Mouse (Mus musculus): ENCODE results near the gene Tnfrsf14. TPM values are rescaled to one million over a fixed set of nuclear protein-coding genes. Genes with fewer than 3 reads are reported as not detected.
A peak's percentile ranks its signal among the peaks of the same experiment; 100 is the strongest.

The Tnfrsf14 gene
- polyA plus RNA-seq, 1 experiment from 2014 or later: 2.4 TPM

DNA sequence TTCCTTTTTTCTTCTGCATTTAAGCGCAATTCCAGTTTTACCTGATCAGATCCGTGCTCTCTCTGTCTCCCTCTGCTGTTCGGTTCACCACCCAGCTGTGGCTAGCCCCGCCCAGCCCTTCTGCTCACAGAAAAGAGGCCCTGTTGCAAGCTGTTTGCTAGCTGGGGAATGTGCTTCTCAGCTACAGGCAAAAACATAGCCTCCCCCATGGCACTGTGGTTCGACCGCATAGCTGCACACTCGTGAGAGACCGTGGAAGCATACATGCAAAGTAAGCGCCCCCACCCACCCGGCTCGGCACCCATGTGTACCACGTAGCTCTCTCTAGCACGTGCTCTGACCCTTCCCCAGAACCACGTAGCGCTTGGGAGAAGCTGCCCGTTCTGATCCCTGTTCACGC lies 20.5 kb downstream of the Tnfrsf14 start:
- Histone ChIP-seq H3K36me3 (no peaks in the 10 kb centered on the region), H3K4me3 (no peak overlapping the region), H3K27ac (peak overlapping the region; percentile 75; the same call in 1 of the 2 replicates), H3K9me3 (replicated peaks) (no peaks in the 10 kb centered on the region), H3K27me3 (ENCODE audit: low read depth, poor library complexity, severe bottlenecking) (no peaks in the 10 kb centered on the region), H3K4me1 (peaks cover 36% of the 10 kb centered on the region)
- DNase-seq (ENCODE audit: low spot score): peak; percentile 78
- 50% methylated on average over 17 of the region's 17 CpGs for WGBS

DNA sequence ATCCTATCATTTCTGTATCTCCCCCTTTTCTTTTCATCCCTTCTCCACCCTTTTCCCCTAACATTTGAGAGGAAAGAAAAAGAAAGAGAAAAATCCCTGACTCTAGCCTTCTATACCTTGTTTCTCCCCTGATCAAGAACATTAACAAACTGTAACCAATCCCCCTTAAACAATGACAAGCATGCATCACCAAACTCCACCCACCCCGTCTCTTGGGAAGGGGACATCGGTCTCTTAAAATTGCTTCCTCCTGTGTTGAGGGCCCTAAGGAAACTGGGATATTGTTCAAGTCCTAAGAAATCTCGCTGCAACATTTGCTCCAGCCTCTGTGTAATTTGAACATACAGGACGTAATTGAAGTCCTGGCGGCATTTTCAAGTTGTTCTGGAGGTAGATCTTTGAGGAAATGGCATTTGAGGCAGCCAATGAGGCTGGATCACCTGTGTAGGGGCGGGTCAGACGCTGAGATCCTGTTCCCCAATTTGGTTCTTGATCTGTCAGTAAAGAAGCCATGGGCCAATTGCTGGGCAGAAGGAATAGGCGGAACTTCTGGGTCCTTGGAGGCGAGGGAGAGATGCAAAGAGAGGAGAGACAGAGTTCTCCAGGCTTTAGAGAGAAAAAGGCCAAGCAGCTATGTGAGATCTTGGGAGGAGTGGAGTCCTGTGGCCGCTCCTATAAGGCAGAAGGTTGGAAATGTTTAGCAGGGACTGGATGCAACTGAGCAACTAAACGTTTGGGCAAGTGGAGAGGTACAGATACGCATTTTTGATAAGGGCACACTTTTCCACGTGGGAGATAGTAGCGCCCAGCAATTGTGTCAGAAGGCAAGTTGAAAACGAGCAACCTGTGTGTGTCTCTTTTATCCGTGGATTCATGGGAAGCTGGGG lies 23.9 kb downstream of the Tnfrsf14 start:
- WGBS: 2% methylated on average over 16 of the region's 16 CpGs

DNA sequence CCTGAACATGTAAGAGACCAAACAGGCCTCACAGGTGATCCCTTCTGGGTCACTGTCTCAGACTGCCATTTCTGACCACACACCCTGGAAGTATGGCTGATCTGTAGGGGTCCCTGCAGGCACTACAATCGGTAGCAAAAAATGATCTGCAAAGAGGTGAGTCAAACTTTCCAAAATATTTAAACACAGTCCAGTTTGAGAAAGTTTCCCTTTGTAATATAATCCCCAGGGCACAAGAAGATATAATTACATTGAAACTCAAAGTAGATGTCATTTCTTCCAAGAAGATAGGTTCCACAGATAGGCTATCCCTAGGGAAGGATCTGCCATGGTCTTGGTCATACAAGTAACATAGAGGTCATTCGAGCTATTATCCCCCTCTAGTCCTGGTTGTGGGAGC lies 26.0 kb downstream of the Tnfrsf14 start:
- Histone ChIP-seq H3K27me3 (ENCODE audit: low read depth, poor library complexity, severe bottlenecking) (0 out of 2 replicates have a peak, but pooled peaks cover 3% of the 10 kb centered on the region), H3K4me1 (peaks cover 37% of the 10 kb centered on the region), H3K4me3 (no peak overlapping the region), H3K9me3 (replicated peaks) (no peaks in the 10 kb centered on the region), H3K36me3 (no peaks in the 10 kb centered on the region), H3K27ac (no peak overlapping the region)
- WGBS: 83% methylated on average over 2 of the region's 2 CpGs
- DNase-seq (ENCODE audit: low spot score): no peak

More for the DNA sequence above, 23.9 kb downstream of the Tnfrsf14 start:
- Histone ChIP-seq H3K9me3 (replicated peaks) (no peaks in the 10 kb centered on the region), H3K27me3 (ENCODE audit: low read depth, poor library complexity, severe bottlenecking) (no peaks in the 10 kb centered on the region), H3K4me3 (peak overlapping the region; percentile 59), H3K36me3 (no peaks in the 10 kb centered on the region), H3K27ac (peak overlapping the region; percentile 78), H3K4me1 (peaks cover 23% of the 10 kb centered on the region)
- peak; percentile 74 for DNase-seq (ENCODE audit: low spot score)

DNA sequence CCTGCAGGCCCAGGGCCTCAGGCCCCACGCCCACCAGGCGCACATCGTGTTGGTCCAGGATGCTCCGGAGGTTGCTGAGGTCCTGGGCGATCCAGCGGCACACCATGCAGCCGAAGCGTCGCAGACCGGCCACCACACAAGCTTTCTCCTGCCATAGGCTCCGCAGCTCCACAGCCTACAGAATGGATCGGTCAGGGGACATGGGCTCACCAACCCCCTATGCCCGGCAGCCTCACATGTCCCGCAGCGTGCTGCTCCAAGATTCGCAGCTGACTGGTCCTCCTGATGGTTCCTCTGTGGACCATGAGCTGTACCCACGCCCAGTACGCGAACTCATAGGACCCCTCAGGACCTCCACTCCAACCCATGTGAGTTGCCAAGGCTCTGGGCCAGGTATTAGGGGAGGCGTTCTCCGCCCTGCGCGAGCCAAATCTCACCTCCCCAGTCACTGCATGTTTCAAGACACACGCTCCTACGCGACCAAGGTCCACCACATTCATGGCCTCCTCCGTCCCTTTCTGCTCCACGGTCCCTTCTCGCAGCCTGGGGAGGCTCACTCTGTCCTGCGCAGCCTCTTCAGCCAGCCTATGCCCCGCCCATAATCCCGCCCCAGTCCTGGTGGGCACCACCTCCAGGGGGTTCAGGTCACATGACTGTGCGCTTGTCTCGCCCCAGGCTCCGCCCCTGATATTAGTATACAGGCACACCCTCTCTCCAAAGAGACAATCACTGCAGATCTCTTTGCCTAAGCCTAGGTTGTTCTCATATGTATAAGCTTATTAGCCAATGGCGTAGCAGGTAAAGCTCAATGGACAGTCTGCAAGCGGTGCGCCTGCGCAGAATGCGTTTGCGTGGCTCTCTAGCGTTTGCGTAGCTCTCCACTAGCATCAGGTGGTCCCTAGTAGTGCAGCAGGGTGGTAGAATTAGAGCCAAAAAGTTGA lies 29.6 kb downstream of the Tnfrsf14 start, which contains the start of gene Fam213b:
Fam213b (minus strand) TSS at position 630 of the 941 bp plus-strand sequence.
- peak within 1 kb of the TSS; percentile 69 for H3K4me3 ChIP-seq
- no peaks in the 10 kb centered on the region for H3K36me3 ChIP-seq
- peak; percentile 92 for DNase-seq (ENCODE audit: low spot score)
- H3K27ac ChIP-seq: peak within 1 kb of the TSS; percentile 81
- H3K9me3 ChIP-seq (replicated peaks): no peaks in the 10 kb centered on the region
- peaks cover 29% of the 10 kb centered on the region for H3K4me1 ChIP-seq
- WGBS: 4% methylated on average over 43 of the region's 43 CpGs
- 0 out of 2 replicates have a peak, but pooled peaks cover 18% of the 10 kb centered on the region for H3K27me3 ChIP-seq (ENCODE audit: low read depth, poor library complexity, severe bottlenecking)

DNA sequence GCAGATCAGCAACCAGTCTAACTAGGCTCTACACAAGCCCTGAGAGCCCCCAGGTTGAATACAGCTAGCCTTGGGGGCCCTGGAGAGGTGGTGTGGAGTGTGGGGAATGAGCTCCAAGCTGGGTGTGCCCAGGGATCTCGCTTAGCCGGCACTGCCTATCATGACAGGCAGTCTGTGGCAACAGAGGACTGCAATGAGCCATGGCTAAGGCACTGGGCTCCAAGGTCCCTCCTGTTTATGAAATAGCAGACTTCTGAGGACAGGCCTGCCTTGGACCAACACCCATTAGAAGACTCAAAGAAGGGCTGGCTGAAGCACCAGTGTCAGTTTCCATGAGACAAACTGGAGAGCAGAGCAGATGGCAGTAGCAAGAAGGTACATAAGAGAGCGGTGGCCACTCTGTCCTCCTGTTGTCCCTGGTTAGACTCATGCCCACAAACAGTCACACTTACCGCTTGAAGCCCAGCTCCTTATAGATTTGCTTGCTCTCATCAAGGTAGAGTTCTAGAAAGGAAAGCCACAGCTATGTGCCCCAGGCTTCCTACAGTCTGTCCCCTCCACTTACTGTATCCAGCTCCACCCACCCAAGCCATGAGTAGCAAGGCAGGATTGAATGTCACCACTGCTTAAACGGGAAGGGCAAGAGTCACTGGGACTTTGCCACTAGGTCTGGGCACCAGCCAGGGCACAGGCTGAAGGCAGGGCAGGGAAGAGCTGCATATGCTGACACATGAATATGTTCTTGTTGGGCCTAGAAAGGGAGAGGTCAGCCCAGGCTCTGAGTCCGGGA lies 30.5 kb downstream of the Tnfrsf14 start:
- Histone ChIP-seq H3K9me3 (replicated peaks) (no peaks in the 10 kb centered on the region), H3K4me3 (peak overlapping the region; percentile 69), H3K27ac (peak overlapping the region; percentile 81; the same call in 1 of the 2 replicates), H3K36me3 (no peaks in the 10 kb centered on the region), H3K27me3 (ENCODE audit: low read depth, poor library complexity, severe bottlenecking) (0 out of 2 replicates have a peak, but pooled peaks cover 18% of the 10 kb centered on the region), H3K4me1 (peaks cover 29% of the 10 kb centered on the region)
- DNase-seq (ENCODE audit: low spot score): no peak
- WGBS: 66% methylated on average over 6 of the region's 6 CpGs

DNA sequence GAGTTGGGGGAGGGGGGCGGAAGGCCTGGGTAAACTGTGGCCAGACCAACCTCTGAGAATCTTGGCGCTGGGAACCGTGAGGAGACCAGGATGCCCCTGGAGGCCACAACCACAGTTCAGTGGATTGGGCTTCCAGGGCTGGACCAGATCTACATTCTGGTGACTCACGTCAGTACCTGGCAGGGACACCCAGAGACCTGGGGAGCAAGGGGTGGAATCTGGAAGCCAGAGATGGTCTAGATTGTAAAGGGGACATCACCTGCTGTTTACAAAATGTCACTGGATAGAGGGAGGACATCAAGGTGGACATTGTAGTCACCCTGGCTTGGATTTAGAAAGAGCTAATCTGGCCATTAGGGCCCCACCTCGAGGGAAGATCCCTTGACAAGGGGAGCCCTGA lies 32.8 kb downstream of the Tnfrsf14 start:
- Histone ChIP-seq H3K9me3 (replicated peaks) (no peaks in the 10 kb centered on the region), H3K4me1 (peaks cover 29% of the 10 kb centered on the region), H3K4me3 (no peak overlapping the region), H3K36me3 (no peaks in the 10 kb centered on the region), H3K27me3 (ENCODE audit: low read depth, poor library complexity, severe bottlenecking) (0 out of 2 replicates have a peak, but pooled peaks cover 25% of the 10 kb centered on the region), H3K27ac (no peak overlapping the region)
- no peak for DNase-seq (ENCODE audit: low spot score)
- 80% methylated on average over 5 of the region's 5 CpGs for WGBS

DNA sequence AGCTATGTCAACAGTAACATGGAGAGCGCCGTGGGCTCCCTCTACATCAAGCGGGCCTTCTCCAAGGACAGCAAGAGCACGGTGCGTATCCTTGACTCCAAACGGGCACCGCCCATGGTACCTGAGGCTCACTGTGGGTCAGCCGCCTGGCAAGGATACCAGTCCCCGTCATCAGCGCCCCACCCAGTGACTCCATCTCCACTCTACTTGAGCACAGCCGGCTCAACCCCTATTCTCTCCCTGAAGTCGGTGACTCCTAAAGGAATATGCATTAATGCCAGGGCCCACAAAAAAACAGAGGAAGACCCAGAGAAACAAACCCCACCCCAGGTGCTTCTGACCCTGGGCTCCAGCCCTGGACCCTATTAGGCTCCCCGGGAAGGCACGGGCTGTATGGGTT lies 37.5 kb downstream of the Tnfrsf14 start:
- no peak for DNase-seq (ENCODE audit: low spot score)
- Histone ChIP-seq H3K4me1 (peaks cover 14% of the 10 kb centered on the region), H3K9me3 (replicated peaks) (no peaks in the 10 kb centered on the region), H3K27me3 (ENCODE audit: low read depth, poor library complexity, severe bottlenecking) (0 out of 2 replicates have a peak, but pooled peaks cover 15% of the 10 kb centered on the region), H3K36me3 (no peaks in the 10 kb centered on the region), H3K4me3 (no peak overlapping the region), H3K27ac (no peak overlapping the region)
- WGBS: 89% methylated on average over 14 of the region's 14 CpGs

DNA sequence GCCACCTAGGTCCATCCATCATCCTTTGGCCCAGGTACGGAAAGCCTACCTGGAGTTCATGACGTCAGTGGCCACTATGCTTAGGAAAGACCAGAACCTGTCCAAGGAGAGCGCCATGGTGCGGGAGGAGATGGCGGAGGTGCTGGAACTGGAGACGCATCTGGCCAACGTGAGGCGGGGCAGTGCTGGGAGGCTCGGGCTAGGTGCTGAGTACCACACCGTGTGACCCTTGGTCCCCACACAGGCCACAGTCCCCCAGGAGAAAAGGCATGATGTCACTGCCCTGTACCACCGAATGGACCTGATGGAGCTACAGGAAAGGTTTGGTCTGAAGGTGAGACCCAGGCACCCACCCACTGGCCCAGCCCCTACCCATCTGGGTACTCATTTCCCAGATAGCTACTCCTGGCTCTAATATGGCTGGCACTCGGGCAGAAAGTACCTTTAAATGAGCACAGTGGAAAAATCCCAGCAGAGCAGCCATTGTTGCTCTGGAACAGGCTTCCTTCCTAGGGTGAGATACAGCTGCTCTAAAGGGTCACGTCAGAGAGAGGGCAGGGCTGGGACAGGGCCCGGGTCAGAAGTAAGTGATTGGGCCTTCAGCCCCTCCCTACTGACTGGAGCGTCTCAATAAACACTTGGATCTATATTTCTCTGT lies 40.6 kb downstream of the Tnfrsf14 start:
- Histone ChIP-seq H3K27ac (no peak overlapping the region), H3K9me3 (replicated peaks) (no peaks in the 10 kb centered on the region)
- WGBS: 83% methylated on average over 15 of the region's 15 CpGs

DNA sequence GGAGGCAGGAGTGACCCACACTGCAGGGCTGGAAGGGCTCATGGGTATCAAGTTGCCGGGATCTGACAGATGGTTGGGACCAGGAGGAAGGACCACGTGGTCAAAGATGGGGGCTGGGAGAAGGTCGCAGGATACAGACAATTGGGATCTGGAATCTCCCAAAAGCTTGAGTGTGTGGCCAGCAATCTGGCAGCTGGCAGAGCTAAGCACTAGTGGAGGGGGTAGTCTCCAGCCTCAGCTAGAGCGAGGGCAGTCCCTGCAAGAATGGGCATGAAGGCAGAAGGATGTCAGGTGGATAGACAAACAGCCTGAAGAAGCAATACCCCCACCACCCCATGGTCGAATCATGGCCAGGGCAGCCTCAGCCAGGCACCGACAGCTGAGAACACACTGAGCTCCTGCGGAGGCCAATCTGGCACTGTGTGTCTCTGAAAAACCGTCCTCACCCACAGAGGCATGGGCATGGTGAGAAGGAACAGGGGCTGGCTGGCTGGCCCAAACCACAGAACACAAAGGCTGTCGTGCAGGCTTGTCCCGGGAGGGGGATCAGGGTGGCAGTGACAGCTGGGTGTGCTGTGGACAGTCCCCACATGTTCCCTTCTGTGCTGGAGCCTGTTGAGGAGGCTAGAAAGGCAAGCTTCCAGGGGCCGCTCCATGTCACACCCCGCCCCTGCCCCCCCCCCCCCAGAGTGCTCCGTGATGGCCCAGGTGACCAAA lies 41.3 kb downstream of the Tnfrsf14 start:
- DNase-seq (ENCODE audit: low spot score): no peak
- H3K36me3 ChIP-seq: no peaks in the 10 kb centered on the region
- H3K4me3 ChIP-seq: no peak overlapping the region
- peaks cover 12% of the 10 kb centered on the region for H3K4me1 ChIP-seq
- no peak overlapping the region for H3K27ac ChIP-seq
- H3K9me3 ChIP-seq (replicated peaks): no peaks in the 10 kb centered on the region
- 71% methylated on average over 13 of the region's 13 CpGs for WGBS
- H3K27me3 ChIP-seq (ENCODE audit: low read depth, poor library complexity, severe bottlenecking): 0 out of 2 replicates have a peak, but pooled peaks cover 12% of the 10 kb centered on the region

More for the DNA sequence above, 40.6 kb downstream of the Tnfrsf14 start:
- no peaks in the 10 kb centered on the region for H3K36me3 ChIP-seq
- no peak overlapping the region for H3K4me3 ChIP-seq
- H3K4me1 ChIP-seq: peaks cover 12% of the 10 kb centered on the region
- 0 out of 2 replicates have a peak, but pooled peaks cover 12% of the 10 kb centered on the region for H3K27me3 ChIP-seq (ENCODE audit: low read depth, poor library complexity, severe bottlenecking)
- DNase-seq (ENCODE audit: low spot score): no peak

DNA sequence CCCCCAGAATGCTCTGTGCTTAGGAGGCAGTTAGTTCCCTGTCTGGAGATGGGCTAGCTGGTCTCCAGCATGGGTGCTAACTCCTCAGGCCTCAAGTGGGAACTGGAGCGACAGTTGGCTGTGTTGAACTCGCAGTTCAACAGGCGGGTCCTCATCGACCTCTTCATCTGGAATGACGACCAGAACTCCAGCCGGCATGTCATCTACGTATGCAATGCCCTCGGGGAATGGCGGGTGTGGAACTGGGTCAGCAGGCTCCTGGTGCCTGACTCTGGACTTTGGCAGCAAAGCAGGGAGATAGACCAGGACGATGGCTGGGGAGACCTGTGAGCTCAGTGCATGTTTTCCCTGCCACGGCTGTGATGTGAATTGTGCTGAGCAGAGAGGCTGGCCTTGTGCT lies 42.9 kb downstream of the Tnfrsf14 start:
- Histone ChIP-seq H3K27me3 (ENCODE audit: low read depth, poor library complexity, severe bottlenecking) (0 out of 2 replicates have a peak, but pooled peaks cover 4% of the 10 kb centered on the region), H3K4me3 (no peak overlapping the region), H3K27ac (no peak overlapping the region), H3K4me1 (peaks cover 12% of the 10 kb centered on the region), H3K9me3 (replicated peaks) (no peaks in the 10 kb centered on the region), H3K36me3 (no peaks in the 10 kb centered on the region)
- WGBS: 81% methylated on average over 11 of the region's 11 CpGs
- no peak for DNase-seq (ENCODE audit: low spot score)

DNA sequence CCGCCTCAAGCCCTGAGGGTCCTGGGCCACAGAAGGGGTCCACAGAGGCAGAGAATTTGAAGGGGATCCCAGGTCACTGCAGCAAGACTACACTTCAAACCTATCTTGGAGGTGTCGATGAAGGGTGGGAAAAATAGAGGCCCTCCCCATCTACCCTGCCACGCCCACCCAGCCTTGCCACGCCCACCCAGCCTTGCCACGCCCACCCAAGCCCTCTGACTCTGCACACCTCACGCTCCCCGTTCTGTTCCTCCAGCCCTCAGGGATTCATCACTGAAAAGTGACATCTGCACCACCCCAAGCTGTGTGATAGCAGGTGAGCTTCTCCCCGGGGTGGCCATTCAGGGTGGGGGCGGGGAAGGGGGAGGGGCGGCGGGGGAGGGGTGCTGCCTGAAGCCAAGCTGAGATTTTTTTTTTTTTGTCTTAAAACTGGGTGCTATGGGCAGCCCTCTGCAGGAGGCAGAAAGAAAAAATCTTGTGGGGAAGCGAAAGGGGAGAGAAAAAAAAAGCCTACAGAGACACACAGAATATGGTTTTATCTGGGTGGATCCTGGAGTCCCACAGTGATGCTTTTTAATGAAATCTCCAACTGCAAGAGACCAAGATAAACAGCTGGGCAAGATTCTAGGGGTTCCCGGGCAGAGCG lies 46.2 kb downstream of the Tnfrsf14 start:
- WGBS: 22% methylated on average over 14 of the region's 14 CpGs
- no peak overlapping the region for H3K4me3 ChIP-seq
- H3K27me3 ChIP-seq (ENCODE audit: low read depth, poor library complexity, severe bottlenecking): 0 out of 2 replicates have a peak, but pooled peaks cover 4% of the 10 kb centered on the region
- H3K27ac ChIP-seq: no peak overlapping the region
- H3K9me3 ChIP-seq (replicated peaks): no peaks in the 10 kb centered on the region
- H3K36me3 ChIP-seq: no peaks in the 10 kb centered on the region
- H3K4me1 ChIP-seq: peaks cover 22% of the 10 kb centered on the region
- no peak for DNase-seq (ENCODE audit: low spot score)
